Mouse (Mus musculus): Measurements from ENCODE around the gene Kcnab1. TPM values are rescaled to one million over a fixed set of nuclear protein-coding genes. Genes with fewer than 3 reads are reported as not detected.

Gene Kcnab1
- polyA plus RNA-seq, 1 experiment from 2014 or later = 10.3 TPM

- no peak overlapping the region for H3K4me3 ChIP-seq (ENCODE audit: low read depth, low read length)
- H3K9ac ChIP-seq (ENCODE audit: low read length) = no peak overlapping the region
- H3K9me3 ChIP-seq (ENCODE audit: control insufficient read depth, low read length) = no peaks in the 10 kb centered on the region
- no peak overlapping the region for H3K4me2 ChIP-seq
- no peak for DNase-seq (ENCODE audit: low spot score, missing footprints)
- ATAC-seq (ENCODE audit: low FRiP score) = no peak
- H3K27me3 ChIP-seq (ENCODE audit: control insufficient read depth, insufficient read depth, low read length) = no peaks in the 10 kb centered on the region
- 70% methylated on average over 7 of the region's 7 CpGs for WGBS
- H3K27ac ChIP-seq (ENCODE audit: low read depth, low read length) = no peak overlapping the region
- no peaks in the 10 kb centered on the region for H3K36me3 ChIP-seq (ENCODE audit: control insufficient read depth, insufficient read depth, low read length)
- H3K4me1 ChIP-seq (ENCODE audit: control insufficient read depth, insufficient read depth, low read length) = no peaks in the 10 kb centered on the region
Measured at GRCm38 (mm10) chr3:65319248-65320008, 210.2 kb downstream of the Kcnab1 start.

- WGBS = 85% methylated on average over 4 of the region's 4 CpGs
- Histone ChIP-seq H3K9me3 (ENCODE audit: control insufficient read depth, low read length) (no peaks in the 10 kb centered on the region), H3K4me1 (ENCODE audit: control insufficient read depth, insufficient read depth, low read length) (no peaks in the 10 kb centered on the region), H3K27me3 (ENCODE audit: control insufficient read depth, insufficient read depth, low read length) (no peaks in the 10 kb centered on the region), H3K4me3 (ENCODE audit: low read depth, low read length) (no peak overlapping the region), H3K27ac (ENCODE audit: low read depth, low read length) (no peak overlapping the region), H3K36me3 (ENCODE audit: control insufficient read depth, insufficient read depth, low read length) (no peaks in the 10 kb centered on the region), H3K4me2 (no peak overlapping the region), H3K9ac (ENCODE audit: low read length) (no peak overlapping the region)
- no peak for ATAC-seq (ENCODE audit: low FRiP score)
- DNase-seq (ENCODE audit: low spot score, missing footprints) = no peak
Measured at GRCm38 (mm10) chr3:65320990-65321389, 211.8 kb downstream of the Kcnab1 start.

GRCm38 (mm10) chr3:65321981-65322779 lies 213.0 kb downstream of the Kcnab1 start:
- Histone ChIP-seq H3K4me1 (ENCODE audit: control insufficient read depth, insufficient read depth, low read length) (no peaks in the 10 kb centered on the region), H3K9me3 (ENCODE audit: control insufficient read depth, low read length) (no peaks in the 10 kb centered on the region), H3K9ac (ENCODE audit: low read length) (no peak overlapping the region), H3K27me3 (ENCODE audit: control insufficient read depth, insufficient read depth, low read length) (no peaks in the 10 kb centered on the region), H3K27ac (ENCODE audit: low read depth, low read length) (no peak overlapping the region), H3K36me3 (ENCODE audit: control insufficient read depth, insufficient read depth, low read length) (no peaks in the 10 kb centered on the region), H3K4me2 (no peak overlapping the region), H3K4me3 (ENCODE audit: low read depth, low read length) (no peak overlapping the region)
- DNase-seq (ENCODE audit: low spot score, missing footprints) (no peak), ATAC-seq (ENCODE audit: low FRiP score) (no peak)
- 92% methylated on average over 14 of the region's 14 CpGs for WGBS

- H3K36me3 ChIP-seq (ENCODE audit: control insufficient read depth, insufficient read depth, low read length) = no peaks in the 10 kb centered on the region
- H3K4me1 ChIP-seq (ENCODE audit: control insufficient read depth, insufficient read depth, low read length) = no peaks in the 10 kb centered on the region
- H3K27ac ChIP-seq (ENCODE audit: low read depth, low read length) = no peak overlapping the region
- ATAC-seq (ENCODE audit: low FRiP score) = no peak
- no peak overlapping the region for H3K4me2 ChIP-seq
- H3K9ac ChIP-seq (ENCODE audit: low read length) = no peak overlapping the region
- no peak overlapping the region for H3K4me3 ChIP-seq (ENCODE audit: low read depth, low read length)
- DNase-seq (ENCODE audit: low spot score, missing footprints) = no peak
- no peaks in the 10 kb centered on the region for H3K9me3 ChIP-seq (ENCODE audit: control insufficient read depth, low read length)
- 75% methylated on average over 3 of the region's 3 CpGs for WGBS
- H3K27me3 ChIP-seq (ENCODE audit: control insufficient read depth, insufficient read depth, low read length) = no peaks in the 10 kb centered on the region
Measured at GRCm38 (mm10) chr3:65325254-65325653, 216.1 kb downstream of the Kcnab1 start.

- WGBS = 80% methylated on average over 4 of the region's 4 CpGs
- no peak for ATAC-seq (ENCODE audit: low FRiP score)
- H3K4me3 ChIP-seq (ENCODE audit: low read depth, low read length) = no peak overlapping the region
Measured at GRCm38 (mm10) chr3:65328814-65329213, 219.6 kb downstream of the Kcnab1 start.

GRCm38 (mm10) chr3:65337835-65338464 lies 228.8 kb downstream of the Kcnab1 start:
- DNase-seq (ENCODE audit: low spot score, missing footprints) = no peak
- H3K4me1 ChIP-seq (ENCODE audit: control insufficient read depth, insufficient read depth, low read length) = no peaks in the 10 kb centered on the region
- H3K36me3 ChIP-seq (ENCODE audit: control insufficient read depth, insufficient read depth, low read length) = no peaks in the 10 kb centered on the region
- 88% methylated on average over 10 of the region's 10 CpGs for WGBS
- H3K4me2 ChIP-seq = no peak overlapping the region
- H3K27me3 ChIP-seq (ENCODE audit: control insufficient read depth, insufficient read depth, low read length) = no peaks in the 10 kb centered on the region
- no peak overlapping the region for H3K9ac ChIP-seq (ENCODE audit: low read length)
- no peak overlapping the region for H3K27ac ChIP-seq (ENCODE audit: low read depth, low read length)
- H3K9me3 ChIP-seq (ENCODE audit: control insufficient read depth, low read length) = no peaks in the 10 kb centered on the region
- ATAC-seq (ENCODE audit: low FRiP score) = no peak
- no peak overlapping the region for H3K4me3 ChIP-seq (ENCODE audit: low read depth, low read length)

More at GRCm38 (mm10) chr3:65328814-65329213, 219.6 kb downstream of the Kcnab1 start:
- no peaks in the 10 kb centered on the region for H3K27me3 ChIP-seq (ENCODE audit: control insufficient read depth, insufficient read depth, low read length)
- H3K9me3 ChIP-seq (ENCODE audit: control insufficient read depth, low read length) = no peaks in the 10 kb centered on the region
- H3K27ac ChIP-seq (ENCODE audit: low read depth, low read length) = no peak overlapping the region
- H3K36me3 ChIP-seq (ENCODE audit: control insufficient read depth, insufficient read depth, low read length) = no peaks in the 10 kb centered on the region
- no peak for DNase-seq (ENCODE audit: low spot score, missing footprints)
- H3K9ac ChIP-seq (ENCODE audit: low read length) = no peak overlapping the region
- no peak overlapping the region for H3K4me2 ChIP-seq
- no peaks in the 10 kb centered on the region for H3K4me1 ChIP-seq (ENCODE audit: control insufficient read depth, insufficient read depth, low read length)

GRCm38 (mm10) chr3:65340173-65340951 lies 231.2 kb downstream of the Kcnab1 start:
- no peaks in the 10 kb centered on the region for H3K27me3 ChIP-seq (ENCODE audit: control insufficient read depth, insufficient read depth, low read length)
- no peak overlapping the region for H3K27ac ChIP-seq (ENCODE audit: low read depth, low read length)
- ATAC-seq (ENCODE audit: low FRiP score) = no peak
- no peak overlapping the region for H3K4me3 ChIP-seq (ENCODE audit: low read depth, low read length)
- no peaks in the 10 kb centered on the region for H3K9me3 ChIP-seq (ENCODE audit: control insufficient read depth, low read length)
- H3K4me2 ChIP-seq = no peak overlapping the region
- 83% methylated on average over 5 of the region's 5 CpGs for WGBS
- H3K9ac ChIP-seq (ENCODE audit: low read length) = no peak overlapping the region
- DNase-seq (ENCODE audit: low spot score, missing footprints) = no peak
- H3K36me3 ChIP-seq (ENCODE audit: control insufficient read depth, insufficient read depth, low read length) = no peaks in the 10 kb centered on the region
- H3K4me1 ChIP-seq (ENCODE audit: control insufficient read depth, insufficient read depth, low read length) = no peaks in the 10 kb centered on the region

GRCm38 (mm10) chr3:65346176-65346575 lies 237.0 kb downstream of the Kcnab1 start:
- H3K9ac ChIP-seq (ENCODE audit: low read length) = no peak overlapping the region
- no peak overlapping the region for H3K4me3 ChIP-seq (ENCODE audit: low read depth, low read length)
- H3K27ac ChIP-seq (ENCODE audit: low read depth, low read length) = no peak overlapping the region
- no peaks in the 10 kb centered on the region for H3K4me1 ChIP-seq (ENCODE audit: control insufficient read depth, insufficient read depth, low read length)
- no peaks in the 10 kb centered on the region for H3K9me3 ChIP-seq (ENCODE audit: control insufficient read depth, low read length)
- DNase-seq (ENCODE audit: low spot score, missing footprints) = no peak
- H3K27me3 ChIP-seq (ENCODE audit: control insufficient read depth, insufficient read depth, low read length) = no peaks in the 10 kb centered on the region
- H3K4me2 ChIP-seq = no peak overlapping the region
- H3K36me3 ChIP-seq (ENCODE audit: control insufficient read depth, insufficient read depth, low read length) = no peaks in the 10 kb centered on the region
- ATAC-seq (ENCODE audit: low FRiP score) = no peak
- WGBS = 93% methylated on average over 1 of the region's 1 CpGs

All from midbrain, embryonic 11.5 days (tissue).